Mouse (Mus musculus): ENCODE measurements around the gene Leo1. TPM values are rescaled to one million over a fixed set of nuclear protein-coding genes. Genes with fewer than 3 reads are reported as not detected.
"Not testable (repeated sequence)": the region's sequence is repeated elsewhere in the genome, so short reads cannot be mapped to it uniquely, and the experiment has no call there.

Gene Leo1
- total RNA-seq, 2 experiments from 2014 or later, result 26.9 to 29.0 TPM

- intact Hi-C loops (cut with DNase I), result loop anchor here (10.0 kb wide), 1 partner anchor 163 kb away; no protein-coding TSS in a partner anchor
- no peak for DNase-seq (ENCODE audit: extremely low spot score in 1 of 2, low spot score in 2 of 2)
Measured at GRCm38 (mm10) chr9:75448021-75448420, 6.7 kb downstream of the Leo1 start.

DNA sequence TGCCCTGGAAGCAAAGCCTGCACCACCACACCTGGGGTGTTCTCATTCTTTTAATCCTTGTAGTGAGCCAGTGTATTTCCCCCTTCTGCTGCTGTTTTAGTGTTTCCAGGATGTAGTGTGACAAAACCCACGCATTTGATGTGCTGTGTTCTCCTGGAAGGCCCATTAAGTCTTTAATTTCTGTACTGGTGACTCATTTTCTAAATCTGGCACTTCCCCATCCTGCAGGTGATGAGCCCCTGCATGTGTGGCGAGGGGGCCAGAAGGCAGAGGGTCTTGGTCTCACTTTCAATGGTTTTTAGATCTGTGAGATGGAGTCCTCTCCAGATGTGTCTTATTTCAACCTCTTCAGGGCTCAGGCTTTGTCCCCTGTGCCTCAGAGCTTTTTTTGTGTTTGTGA is 12.7 kb downstream of the Leo1 start:
- no peak for DNase-seq (ENCODE audit: extremely low spot score in 1 of 2, low spot score in 2 of 2)

GRCm38 (mm10) chr9:75455684-75456083 is 14.4 kb downstream of the Leo1 start:
- intact Hi-C loops (cut with DNase I), result no loop called here
- no peak for DNase-seq (ENCODE audit: extremely low spot score in 1 of 2, low spot score in 2 of 2)

More for the DNA sequence above, 12.7 kb downstream of the Leo1 start:
- intact Hi-C loops (cut with DNase I), result loop anchor here (5.0 kb wide), 1 partner anchor 133 kb away; no protein-coding TSS in a partner anchor

- no peak for DNase-seq (ENCODE audit: extremely low spot score in 1 of 2, low spot score in 2 of 2)
- intact Hi-C loops (cut with DNase I), result loop anchor here (5.0 kb wide), 1 partner anchor 39 kb away; no protein-coding TSS in a partner anchor
Measured at GRCm38 (mm10) chr9:75463050-75463660, 21.8 kb downstream of the Leo1 start.

DNA sequence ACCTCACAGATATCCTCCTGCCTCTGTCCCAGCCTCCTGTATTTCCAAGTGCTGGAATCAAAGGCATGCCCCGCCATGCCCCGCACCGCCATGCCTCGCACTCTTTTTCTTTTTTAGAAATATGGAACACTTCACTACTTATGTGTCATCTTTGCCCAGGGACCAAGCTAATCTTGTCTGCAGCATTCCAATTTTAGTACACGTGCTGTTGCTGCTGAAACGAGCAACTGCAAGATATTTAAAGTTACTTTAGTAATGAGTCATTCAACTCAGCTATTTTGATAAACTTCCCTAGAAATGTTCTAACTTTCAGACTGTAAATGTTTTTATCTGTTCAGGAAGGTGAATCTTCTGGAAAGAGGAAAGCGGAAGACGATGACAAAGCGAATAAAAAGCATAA is 24.5 kb downstream of the Leo1 start:
- DNase-seq (ENCODE audit: extremely low spot score in 1 of 2, low spot score in 2 of 2), result no peak
- intact Hi-C loops (cut with DNase I), result no loop called here

DNA sequence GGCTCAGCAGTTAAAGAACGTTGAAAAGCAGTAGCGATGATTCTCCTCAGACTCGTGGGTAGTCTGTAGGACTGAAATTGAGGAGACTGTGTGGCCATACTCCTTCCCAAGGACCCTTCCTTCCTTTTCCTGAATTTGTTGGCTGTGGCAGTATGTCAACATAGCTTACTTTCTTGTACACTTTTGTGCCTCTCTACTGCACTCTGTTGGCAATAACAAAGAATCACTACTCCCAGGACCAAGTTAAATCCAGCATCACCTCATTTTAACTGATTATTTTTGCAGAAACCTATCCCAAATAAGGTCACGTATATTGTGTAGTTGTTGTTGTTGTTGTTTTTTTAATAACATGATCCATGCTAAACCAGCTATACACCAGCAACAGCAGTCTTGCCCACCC is 25.3 kb downstream of the Leo1 start:
- intact Hi-C loops (cut with DNase I), result no loop called here

GRCm38 (mm10) chr9:75467581-75467980 is 26.3 kb downstream of the Leo1 start:
- DNase-seq (ENCODE audit: extremely low spot score in 1 of 2, low spot score in 2 of 2), result no peak
- intact Hi-C loops (cut with DNase I), result no loop called here

More for the DNA sequence above, 25.3 kb downstream of the Leo1 start:
- DNase-seq (ENCODE audit: extremely low spot score in 1 of 2, low spot score in 2 of 2), result no peak

GRCm38 (mm10) chr9:75468297-75468696 is 27.0 kb downstream of the Leo1 start:
- DNase-seq (ENCODE audit: extremely low spot score in 1 of 2, low spot score in 2 of 2), result peak in 1 of 2 experiments; percentile 57
- intact Hi-C loops (cut with DNase I), result no loop called here

DNA sequence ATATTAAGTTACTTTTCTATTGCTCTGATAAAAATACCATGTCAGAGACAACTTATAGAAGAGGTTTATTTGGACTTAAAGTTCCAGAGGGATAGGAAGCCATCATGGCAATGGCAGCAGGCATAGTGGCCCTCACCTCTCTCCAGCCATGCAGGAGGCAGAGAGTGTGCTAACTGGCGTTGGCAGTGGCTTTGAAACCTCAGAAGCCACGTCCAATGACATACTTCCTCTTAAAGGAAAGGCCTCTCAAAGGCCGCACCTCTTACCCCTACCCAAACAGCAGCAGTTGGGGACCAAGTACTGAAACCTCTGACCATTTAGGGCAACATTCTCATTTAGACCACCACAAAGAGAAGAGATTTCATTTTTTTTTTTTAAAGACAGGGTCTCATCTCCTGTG is 35.9 kb downstream of the Leo1 start:
- no peak for DNase-seq (ENCODE audit: extremely low spot score in 1 of 2, low spot score in 2 of 2)
- intact Hi-C loops (cut with DNase I), result no loop called here

GRCm38 (mm10) chr9:75479106-75479725 is 37.9 kb downstream of the Leo1 start:
- no peak for DNase-seq (ENCODE audit: extremely low spot score in 1 of 2, low spot score in 2 of 2)
- intact Hi-C loops (cut with DNase I), result no loop called here

- DNase-seq (ENCODE audit: extremely low spot score in 1 of 2, low spot score in 2 of 2), result no peak
- intact Hi-C loops (cut with DNase I), result no loop called here
Measured at GRCm38 (mm10) chr9:75480536-75481075, 39.3 kb downstream of the Leo1 start.

- intact Hi-C loops (cut with DNase I), result no loop called here
- DNase-seq (ENCODE audit: extremely low spot score in 1 of 2, low spot score in 2 of 2), result no peak
Measured at GRCm38 (mm10) chr9:75485231-75485630, 43.9 kb downstream of the Leo1 start.

DNA sequence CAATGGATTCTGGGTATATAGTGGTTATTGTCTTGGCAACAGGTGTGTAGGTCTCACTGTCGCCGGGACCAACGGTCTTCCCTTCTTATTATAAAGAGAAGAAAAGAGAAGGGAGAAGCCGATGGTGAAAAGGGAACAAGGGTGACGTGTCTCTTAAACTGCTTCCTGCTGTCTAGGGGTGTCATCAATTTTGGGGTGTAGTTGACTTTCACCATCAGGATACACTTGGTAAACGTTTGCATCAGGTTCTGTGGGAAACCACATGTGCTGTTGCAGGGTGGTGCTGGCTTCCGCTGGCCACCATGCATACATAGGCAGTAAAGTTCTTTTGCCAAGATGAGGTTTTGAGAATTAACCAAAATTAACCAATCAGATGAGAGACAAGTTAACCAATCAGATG is 46.9 kb downstream of the Leo1 start:
- intact Hi-C loops (cut with DNase I); DNase-seq (ENCODE audit: extremely low spot score in 1 of 2, low spot score in 2 of 2): not testable (repeated sequence)

GRCm38 (mm10) chr9:75494407-75495005 is 53.2 kb downstream of the Leo1 start:
- DNase-seq (ENCODE audit: extremely low spot score in 1 of 2, low spot score in 2 of 2), result no peak
- intact Hi-C loops (cut with DNase I), result no loop called here

DNA sequence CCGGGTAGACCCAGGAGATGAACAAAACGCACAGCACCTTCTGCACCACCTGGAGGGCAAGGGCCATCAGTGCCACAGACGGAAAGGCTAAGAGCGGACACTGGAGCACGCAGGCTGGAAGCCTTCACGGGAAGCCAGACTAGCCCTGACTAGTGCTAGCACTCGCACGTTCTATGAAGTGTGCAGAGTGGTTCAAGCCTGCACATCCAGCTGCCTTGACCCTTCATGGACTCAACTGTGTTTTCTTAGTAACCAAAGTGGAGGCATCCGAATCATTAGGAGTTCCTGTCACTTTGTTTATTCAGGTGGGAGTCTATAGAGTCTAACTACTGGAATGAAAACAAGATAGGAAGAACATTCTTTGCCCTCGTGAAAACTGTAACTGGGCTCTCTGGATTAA is 54.6 kb downstream of the Leo1 start:
- DNase-seq (ENCODE audit: extremely low spot score in 1 of 2, low spot score in 2 of 2), result no peak
- intact Hi-C loops (cut with DNase I), result no loop called here

DNA sequence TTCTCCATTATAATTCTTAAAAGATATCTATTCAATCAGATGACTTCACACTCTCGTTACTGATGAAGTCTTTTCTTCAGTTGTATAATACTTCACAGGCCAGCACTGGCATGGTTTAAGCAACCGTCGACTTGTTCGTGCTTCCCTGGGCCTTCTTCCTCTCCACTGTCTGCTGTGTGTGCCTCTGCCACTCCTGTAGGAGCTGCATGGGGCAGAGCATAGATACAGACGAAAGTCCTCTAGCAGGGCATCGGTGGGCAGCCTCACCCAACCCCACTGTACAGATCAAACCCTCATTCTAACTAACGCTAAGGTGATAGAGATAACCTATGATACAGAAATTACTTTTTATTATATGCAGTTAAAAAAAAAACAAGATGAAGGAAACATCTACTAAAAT is 57.2 kb downstream of the Leo1 start:
- no peak for DNase-seq (ENCODE audit: extremely low spot score in 1 of 2, low spot score in 2 of 2)
- intact Hi-C loops (cut with DNase I), result no loop called here

DNA sequence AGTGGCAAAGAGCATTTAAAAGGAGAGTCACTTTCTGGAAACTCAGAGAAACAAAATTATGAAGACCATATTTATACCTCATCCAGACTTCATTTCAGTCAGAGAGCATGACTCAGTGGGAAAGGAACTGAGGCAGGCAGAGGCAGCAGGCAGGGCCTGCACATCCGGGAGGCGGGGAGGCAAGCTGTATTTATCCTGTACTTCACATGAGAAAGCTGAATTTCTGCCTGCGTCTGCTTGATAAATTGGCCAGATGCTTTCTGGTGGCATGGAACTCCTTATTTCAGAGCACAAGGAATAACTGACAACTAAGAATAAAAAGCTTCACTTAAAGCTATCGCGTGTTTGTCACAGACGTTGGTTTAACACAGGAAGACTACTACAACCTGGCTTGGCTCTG is 63.0 kb downstream of the Leo1 start:
- DNase-seq (ENCODE audit: extremely low spot score in 1 of 2, low spot score in 2 of 2), result no peak

GRCm38 (mm10) chr9:75511236-75511939 is 70.1 kb downstream of the Leo1 start:
- intact Hi-C loops (cut with DNase I), result no loop called here
- no peak for DNase-seq (ENCODE audit: extremely low spot score in 1 of 2, low spot score in 2 of 2)

More for the DNA sequence above, 63.0 kb downstream of the Leo1 start:
- intact Hi-C loops (cut with DNase I), result loop anchor here (5.0 kb wide), 1 partner anchor 42 kb away; no protein-coding TSS in a partner anchor

GRCm38 (mm10) chr9:75515464-75516113 is 74.3 kb downstream of the Leo1 start:
- intact Hi-C loops (cut with DNase I), result loop anchor here (5.0 kb wide), 1 partner anchor 233 kb away; no protein-coding TSS in a partner anchor
- peak; percentile 51 to 73 for DNase-seq (ENCODE audit: extremely low spot score in 1 of 2, low spot score in 2 of 2)

Measured in left cerebral cortex, postnatal 10 days (tissue).